In the genomic region with DNA sequence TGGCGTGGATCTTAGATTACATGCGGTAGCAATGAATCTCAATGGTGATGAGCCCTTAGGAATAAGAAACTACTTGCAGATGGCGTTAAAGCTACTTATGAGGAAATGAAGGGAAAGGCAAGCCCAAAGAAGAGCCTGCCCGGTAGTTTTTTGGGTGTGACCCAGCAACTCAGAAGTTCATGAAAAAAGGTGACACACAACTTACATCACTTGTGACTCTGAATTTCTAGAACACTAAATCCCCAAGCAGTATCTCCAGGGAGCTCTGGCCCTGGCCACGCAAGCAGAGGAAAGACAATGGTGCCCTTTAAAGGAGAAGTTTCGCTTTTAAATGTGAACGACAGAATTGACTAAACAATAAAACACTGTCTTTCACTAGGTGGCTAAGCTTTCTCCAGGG, we compare ENCODE assay signal across 8 mouse cellular contexts. TPM values are rescaled to one million over a fixed set of nuclear protein-coding genes. Genes with fewer than 3 reads are reported as not detected.
DNase-seq lines count a peak whose midpoint lies in the region; ATAC-seq and TF ChIP-seq lines count a peak whose summit lies in the region.

No protein-coding gene starts in this region.

- H3K36me3 ChIP-seq in erythroblast, embryonic 14.5 days (ENCODE audit: control insufficient read depth), result peaks cover 72% of the 10 kb centered on the region
- H3K36me3 ChIP-seq in spleen, adult 2 months (ENCODE audit: control insufficient read depth, insufficient read depth, low read length), result peaks cover 15% of the 10 kb centered on the region
- H3K36me3 ChIP-seq in limb, embryonic 14.5 days (ENCODE audit: control insufficient read depth, insufficient read depth, low read length), result peaks cover 56% of the 10 kb centered on the region
- peaks cover 29% of the 10 kb centered on the region for H3K36me3 ChIP-seq in stomach, embryonic 15.5 days

- H3K9me3 ChIP-seq in erythroblast, embryonic 14.5 days (ENCODE audit: control insufficient read depth, low read length), result no peaks in the 10 kb centered on the region
- H3K9me3 ChIP-seq in limb, embryonic 14.5 days (ENCODE audit: control insufficient read depth, low read length), result no peaks in the 10 kb centered on the region
- no peaks in the 10 kb centered on the region for H3K9me3 ChIP-seq in stomach, embryonic 15.5 days

- H3K27ac ChIP-seq in spleen, adult 2 months (ENCODE audit: insufficient read depth, low read length), result peak overlapping the region; percentile 74
- peak overlapping the region; percentile 70 for H3K27ac ChIP-seq in limb, embryonic 14.5 days (replicated peaks; ENCODE audit: low read depth, low read length)
- peak overlapping the region; percentile 84 for H3K27ac ChIP-seq in stomach, embryonic 15.5 days

- H3K4me3 ChIP-seq in erythroblast, embryonic 14.5 days (replicated peaks), result peak overlapping the region; percentile 92
- H3K4me3 ChIP-seq in spleen, adult 2 months (ENCODE audit: extremely low read depth, insufficient read depth, insufficient read length), result peak overlapping the region; percentile 75
- peak overlapping the region; percentile 76 for H3K4me3 ChIP-seq in limb, embryonic 14.5 days (replicated peaks; ENCODE audit: low read length)
- peak overlapping the region; percentile 86 for H3K4me3 ChIP-seq in stomach, embryonic 15.5 days (replicated peaks)

- ATAC-seq in erythroblast, adult 5-6 weeks (replicated peaks; ENCODE audit: low FRiP score, poor library complexity, severe bottlenecking), result no peak
- ATAC-seq in limb, embryonic 14.5 days (ENCODE audit: low FRiP score, low read depth), result no peak
- no peak for ATAC-seq in stomach, embryonic 15.5 days (ENCODE audit: insufficient read depth, low FRiP score, low read depth)

- peak overlapping the region; percentile 69 for H3K4me2 ChIP-seq in limb, embryonic 14.5 days (replicated peaks; ENCODE audit: low read depth, low read length, severe bottlenecking)
- peak overlapping the region; percentile 67 for H3K4me2 ChIP-seq in stomach, embryonic 15.5 days

- TF ChIP-seq CTCF in spleen, adult 2 months (IDR thresholded peaks at IDR 0.05; ENCODE audit: extremely low read depth, insufficient read depth, insufficient read length, insufficient replicate concordance), result no peak

- H3K27me3 ChIP-seq in erythroblast, embryonic 14.5 days (ENCODE audit: control insufficient read depth), result no peaks in the 10 kb centered on the region
- no peaks in the 10 kb centered on the region for H3K27me3 ChIP-seq in spleen, adult 2 months (ENCODE audit: control insufficient read depth, insufficient read depth, low read length)
- H3K27me3 ChIP-seq in limb, embryonic 14.5 days (ENCODE audit: control insufficient read depth, insufficient read depth, low read length), result no peaks in the 10 kb centered on the region
- H3K27me3 ChIP-seq in stomach, embryonic 15.5 days (replicated peaks), result no peaks in the 10 kb centered on the region

- H3K9ac ChIP-seq in limb, embryonic 14.5 days (ENCODE audit: low read depth, low read length, severe bottlenecking), result peak overlapping the region; percentile 75
- H3K9ac ChIP-seq in stomach, embryonic 15.5 days, result peak overlapping the region; percentile 39

- no peak for DNase-seq in spleen, adult 2 months (ENCODE audit: low read depth in 1 of 2, low spot score in 2 of 2)
- no peak for DNase-seq in spleen, postnatal 14 days (ENCODE audit: low spot score in 2 of 2)
- no peak for DNase-seq in limb, embryonic 14.5 days (ENCODE audit: low spot score)
- DNase-seq in thymus, postnatal 14 days, result no peak
- DNase-seq in adrenal gland, adult 8-10 months, result no peak

- no peak for TF ChIP-seq POLR2A in spleen, adult 2 months (IDR thresholded peaks at IDR 0.05; ENCODE audit: low read depth, low read length)
- no peak for TF ChIP-seq POLR2A in limb, embryonic 14.5 days (IDR thresholded peaks at IDR 0.05; ENCODE audit: borderline replicate concordance, extremely low read depth, insufficient read depth, insufficient read length)

- 7% methylated on average over 7 of the region's 7 CpGs for WGBS in spleen, adult 2 months
- 12% methylated on average over 7 of the region's 7 CpGs for WGBS in limb, embryonic 14.5 days
- 12% methylated on average over 7 of the region's 7 CpGs for WGBS in stomach, embryonic 15.5 days

- H3K4me1 ChIP-seq in erythroblast, embryonic 14.5 days (ENCODE audit: control insufficient read depth), result peaks cover 61% of the 10 kb centered on the region
- peaks cover 7% of the 10 kb centered on the region; the same call in 1 of the 2 replicates for H3K4me1 ChIP-seq in spleen, adult 2 months (ENCODE audit: control insufficient read depth, insufficient read depth, insufficient read length)
- peaks cover 16% of the 10 kb centered on the region for H3K4me1 ChIP-seq in limb, embryonic 14.5 days (ENCODE audit: control insufficient read depth, insufficient read depth, low read length)
- H3K4me1 ChIP-seq in stomach, embryonic 15.5 days, result peaks cover 15% of the 10 kb centered on the region

RNA-seq across cellular contexts. Expression of gene Surf6, which starts 0.6 kb away (rescaled TPM):
- 0.85 and 0.93 TPM in 2 replicates for polyA plus RNA-seq in erythroblast, embryonic 14.5 days (2012)
- 2.1 and 6.1 TPM in 2 replicates for total RNA-seq in erythroblast, adult 5-6 weeks (2015; ENCODE audit: low replicate concordance)
- 7.4 and 7.6 TPM in 2 replicates for total RNA-seq in erythroblast, adult 5-6 weeks (2017; ENCODE audit: low replicate concordance)
- polyA plus RNA-seq in spleen, adult 2 months (2012; rRNA removed), result 11.4 and 11.7 TPM in 2 replicates
- 19.2 and 23.6 TPM in 2 replicates for polyA plus RNA-seq in limb, embryonic 14.5 days (2012; rRNA removed)
- 14.1 and 15.3 TPM in 2 replicates for polyA plus RNA-seq in limb, embryonic 14.5 days (2014; fragmentation: Nextera tagmentation; extraction: Ambion mirVana)
- polyA plus RNA-seq in stomach, embryonic 15.5 days (2015; fragmentation: Nextera tagmentation; extraction: Ambion mirVana), result 24.9 and 25.2 TPM in 2 replicates
- total RNA-seq in adrenal gland, adult 8-10 months (2022), result 10 to 100 TPM; 26.0 to 32.8 (median 28.9) TPM

RNA-seq across cellular contexts. Expression of gene Med22, which starts 7.2 kb away (rescaled TPM):
- polyA plus RNA-seq in erythroblast, embryonic 14.5 days (2012), result 2.0 and 2.6 TPM in 2 replicates
- 1.3 and 4.4 TPM in 2 replicates for total RNA-seq in erythroblast, adult 5-6 weeks (2015; ENCODE audit: low replicate concordance)
- 6.0 and 10.6 TPM in 2 replicates for total RNA-seq in erythroblast, adult 5-6 weeks (2017; ENCODE audit: low replicate concordance)
- polyA plus RNA-seq in spleen, adult 2 months (2012; rRNA removed), result 17.7 and 18.6 TPM in 2 replicates
- polyA plus RNA-seq in limb, embryonic 14.5 days (2012; rRNA removed), result 49.0 and 61.2 TPM in 2 replicates
- polyA plus RNA-seq in limb, embryonic 14.5 days (2014; fragmentation: Nextera tagmentation; extraction: Ambion mirVana), result 32.7 and 36.2 TPM in 2 replicates
- 40.3 and 45.7 TPM in 2 replicates for polyA plus RNA-seq in stomach, embryonic 15.5 days (2015; fragmentation: Nextera tagmentation; extraction: Ambion mirVana)
- total RNA-seq in adrenal gland, adult 8-10 months (2022), result 10 to 100 TPM; 51.6 to 73.6 (median 62.4) TPM

RNA-seq across cellular contexts. Expression of gene Rpl7a, which starts 7.3 kb away (rescaled TPM):
- polyA plus RNA-seq in erythroblast, embryonic 14.5 days (2012), result 616 and 622 TPM in 2 replicates
- 469 and 488 TPM in 2 replicates for total RNA-seq in erythroblast, adult 5-6 weeks (2015; ENCODE audit: low replicate concordance)
- 357 and 378 TPM in 2 replicates for total RNA-seq in erythroblast, adult 5-6 weeks (2017; ENCODE audit: low replicate concordance)
- polyA plus RNA-seq in spleen, adult 2 months (2012; rRNA removed), result 496 and 521 TPM in 2 replicates
- 1,637 and 2,054 TPM in 2 replicates for polyA plus RNA-seq in limb, embryonic 14.5 days (2012; rRNA removed)
- 733 and 758 TPM in 2 replicates for polyA plus RNA-seq in limb, embryonic 14.5 days (2014; fragmentation: Nextera tagmentation; extraction: Ambion mirVana)
- polyA plus RNA-seq in stomach, embryonic 15.5 days (2015; fragmentation: Nextera tagmentation; extraction: Ambion mirVana), result 494 and 609 TPM in 2 replicates
- total RNA-seq in adrenal gland, adult 8-10 months (2022), result 100 to 1,000 TPM; 424 to 496 (median 462) TPM

RNA-seq across cellular contexts. Expression of gene Surf2, which starts 12.9 kb away (rescaled TPM):
- polyA plus RNA-seq in erythroblast, embryonic 14.5 days (2012), result 0.29 and 0.31 TPM in 2 replicates
- 14.4 and 16.9 TPM in 2 replicates for total RNA-seq in erythroblast, adult 5-6 weeks (2015; ENCODE audit: low replicate concordance)
- 4.2 and 15.0 TPM in 2 replicates for total RNA-seq in erythroblast, adult 5-6 weeks (2017; ENCODE audit: low replicate concordance)
- 19.1 and 19.6 TPM in 2 replicates for polyA plus RNA-seq in spleen, adult 2 months (2012; rRNA removed)
- 41.2 and 41.6 TPM in 2 replicates for polyA plus RNA-seq in limb, embryonic 14.5 days (2012; rRNA removed)
- polyA plus RNA-seq in limb, embryonic 14.5 days (2014; fragmentation: Nextera tagmentation; extraction: Ambion mirVana), result 30.7 and 36.5 TPM in 2 replicates
- polyA plus RNA-seq in stomach, embryonic 15.5 days (2015; fragmentation: Nextera tagmentation; extraction: Ambion mirVana), result 40.4 and 40.8 TPM in 2 replicates
- 10 to 100 TPM; 43.1 to 55.8 (median 52.2) TPM for total RNA-seq in adrenal gland, adult 8-10 months (2022)

RNA-seq across cellular contexts. Expression of gene Surf1, which starts 13.0 kb away (rescaled TPM):
- 1.7 and 2.3 TPM in 2 replicates for polyA plus RNA-seq in erythroblast, embryonic 14.5 days (2012)
- 9.6 and 34.7 TPM in 2 replicates for total RNA-seq in erythroblast, adult 5-6 weeks (2015; ENCODE audit: low replicate concordance)
- total RNA-seq in erythroblast, adult 5-6 weeks (2017; ENCODE audit: low replicate concordance), result 17.5 and 20.1 TPM in 2 replicates
- 35.5 and 43.5 TPM in 2 replicates for polyA plus RNA-seq in spleen, adult 2 months (2012; rRNA removed)
- polyA plus RNA-seq in limb, embryonic 14.5 days (2012; rRNA removed), result 57.9 and 69.1 TPM in 2 replicates
- polyA plus RNA-seq in limb, embryonic 14.5 days (2014; fragmentation: Nextera tagmentation; extraction: Ambion mirVana), result 51.2 and 59.7 TPM in 2 replicates
- 62.1 and 65.7 TPM in 2 replicates for polyA plus RNA-seq in stomach, embryonic 15.5 days (2015; fragmentation: Nextera tagmentation; extraction: Ambion mirVana)
- total RNA-seq in adrenal gland, adult 8-10 months (2022), result 100 to 1,000 TPM; 128 to 137 (median 135) TPM
